Mouse (Mus musculus): ENCODE data around the gene Kat2b.

DNA sequence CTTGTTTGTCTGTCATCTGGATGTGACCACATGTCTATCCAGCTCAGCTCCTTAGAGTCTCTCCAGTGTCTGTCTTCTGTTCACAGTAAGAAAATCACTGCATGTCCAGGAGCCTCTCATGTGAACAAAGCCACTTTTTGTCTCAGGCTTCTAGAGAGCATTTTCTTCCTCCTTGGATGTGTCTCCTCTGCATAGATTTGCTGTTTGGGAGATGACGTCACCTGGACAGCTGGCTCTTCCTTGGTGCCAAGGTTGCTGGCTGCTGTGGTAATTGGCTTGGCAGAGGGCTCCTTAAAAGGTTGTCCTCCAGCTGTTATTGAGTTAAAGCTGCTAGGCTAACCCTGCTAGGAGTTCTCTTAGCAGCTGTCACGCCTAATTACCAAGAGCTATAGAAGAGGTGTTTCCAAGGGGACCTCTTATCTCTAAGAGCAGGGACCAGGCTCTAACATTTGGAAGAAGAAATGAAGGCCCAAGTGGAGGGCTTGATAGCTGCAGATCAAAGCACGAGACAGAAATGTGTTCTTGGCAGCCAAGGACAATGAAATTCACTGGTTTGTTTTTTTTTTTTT lies 29.7 kb downstream of the Kat2b start:
- TF ChIP-seq POLR2A (IDR thresholded peaks at IDR 0.05; ENCODE audit: borderline replicate concordance, low read depth, low read length) (no peak), CTCF (IDR thresholded peaks at IDR 0.05; ENCODE audit: low read depth, low read length) (no peak)

Measured in bone marrow macrophage, adult 2 months (primary cell).